Mouse (Mus musculus) splenic B cell, adult 2 months (primary cell): Measurements from ENCODE around the gene Cacng4.

Source experiments
- DNase-seq: peaks from one replicate; pipeline ENCODE4 v3.0.0-alpha.2; 2011; ENCODE audit warnings: low read depth, low spot score
- H3K27me3 ChIP-seq: 2 replicates; pipeline ENCODE4 v1.6.1; 2012; ENCODE audit warnings: mild to moderate bottlenecking, low read length, moderate library complexity, mixed read lengths; ENCODE audit not compliant: control insufficient read depth, poor library complexity, insufficient read depth, severe bottlenecking
- H3K36me3 ChIP-seq: 2 replicates; pipeline ENCODE4 v1.6.1; 2012; ENCODE audit warnings: mild to moderate bottlenecking, low read length, moderate library complexity, mixed read lengths; ENCODE audit not compliant: control insufficient read depth, poor library complexity, insufficient read depth, severe bottlenecking

Gene Cacng4

GRCm38 (mm10) chr11:107794547-107795269, at the start of gene Cacng4:
Gene Cacng4, minus strand, starts transcription at chr11:107794557.
- no peak for DNase-seq
- H3K27me3 ChIP-seq, result peaks cover 2% of the 10 kb centered on the region
- no peaks in the 10 kb centered on the region for H3K36me3 ChIP-seq

- DNase-seq, result no peak
- H3K27me3 ChIP-seq, result no peaks in the 10 kb centered on the region
Observed at GRCm38 (mm10) chr11:107833351-107834040, 39.1 kb upstream of the Cacng4 start.

GRCm38 (mm10) chr11:107817196-107817595, 22.8 kb upstream of the Cacng4 start:
- H3K27me3 ChIP-seq, result no peaks in the 10 kb centered on the region
- no peak for DNase-seq
- H3K36me3 ChIP-seq, result no peaks in the 10 kb centered on the region

More at GRCm38 (mm10) chr11:107833351-107834040, 39.1 kb upstream of the Cacng4 start:
- H3K36me3 ChIP-seq, result no peaks in the 10 kb centered on the region

GRCm38 (mm10) chr11:107812941-107813648, 18.7 kb upstream of the Cacng4 start:
- Histone ChIP-seq H3K27me3 (no peaks in the 10 kb centered on the region), H3K36me3 (no peaks in the 10 kb centered on the region)
- DNase-seq, result no peak

GRCm38 (mm10) chr11:107812429-107812828, 18.1 kb upstream of the Cacng4 start:
- Histone ChIP-seq H3K36me3 (no peaks in the 10 kb centered on the region), H3K27me3 (no peaks in the 10 kb centered on the region)
- no peak for DNase-seq

- no peaks in the 10 kb centered on the region for H3K36me3 ChIP-seq
- peak; percentile 17 for DNase-seq
- H3K27me3 ChIP-seq, result no peaks in the 10 kb centered on the region
Observed at GRCm38 (mm10) chr11:107808508-107808907, 14.2 kb upstream of the Cacng4 start.

- no peaks in the 10 kb centered on the region for H3K27me3 ChIP-seq
- DNase-seq, result no peak
- no peaks in the 10 kb centered on the region for H3K36me3 ChIP-seq
Observed at GRCm38 (mm10) chr11:107806058-107806457, 11.7 kb upstream of the Cacng4 start.

- no peak for DNase-seq
- Histone ChIP-seq H3K27me3 (no peaks in the 10 kb centered on the region), H3K36me3 (no peaks in the 10 kb centered on the region)
Observed at GRCm38 (mm10) chr11:107801946-107802345, 7.6 kb upstream of the Cacng4 start.

GRCm38 (mm10) chr11:107799331-107799730, 5.0 kb upstream of the Cacng4 start:
- Histone ChIP-seq H3K36me3 (no peaks in the 10 kb centered on the region), H3K27me3 (peaks cover 2% of the 10 kb centered on the region; the same call in 1 of the 2 replicates)
- no peak for DNase-seq

- DNase-seq, result no peak
- H3K27me3 ChIP-seq, result peaks cover 2% of the 10 kb centered on the region
- H3K36me3 ChIP-seq, result no peaks in the 10 kb centered on the region
Observed at GRCm38 (mm10) chr11:107796346-107796745, 2.0 kb upstream of the Cacng4 start.

GRCm38 (mm10) chr11:107795384-107796035, 1.2 kb upstream of the Cacng4 start:
- Histone ChIP-seq H3K36me3 (no peaks in the 10 kb centered on the region), H3K27me3 (peaks cover 2% of the 10 kb centered on the region)
- DNase-seq, result no peak

GRCm38 (mm10) chr11:107794103-107794493, 259 bp downstream of the Cacng4 start:
- Histone ChIP-seq H3K27me3 (peaks cover 2% of the 10 kb centered on the region), H3K36me3 (no peaks in the 10 kb centered on the region)
- no peak for DNase-seq

GRCm38 (mm10) chr11:107793200-107794102, 906 bp downstream of the Cacng4 start:
- peaks cover 2% of the 10 kb centered on the region for H3K27me3 ChIP-seq
- H3K36me3 ChIP-seq, result no peaks in the 10 kb centered on the region
- DNase-seq, result no peak

GRCm38 (mm10) chr11:107792136-107792535, 2.2 kb downstream of the Cacng4 start:
- H3K27me3 ChIP-seq, result peaks cover 2% of the 10 kb centered on the region
- no peak for DNase-seq
- H3K36me3 ChIP-seq, result no peaks in the 10 kb centered on the region
